Mouse (Mus musculus): ENCODE measurements at regions not wholly inside any gene's neighbourhood (a gene's known extent, or its start where the extent isn't known, plus 50 kb on each side); places are given as distances from the start of the nearest gene placed in this dataset.

DNA sequence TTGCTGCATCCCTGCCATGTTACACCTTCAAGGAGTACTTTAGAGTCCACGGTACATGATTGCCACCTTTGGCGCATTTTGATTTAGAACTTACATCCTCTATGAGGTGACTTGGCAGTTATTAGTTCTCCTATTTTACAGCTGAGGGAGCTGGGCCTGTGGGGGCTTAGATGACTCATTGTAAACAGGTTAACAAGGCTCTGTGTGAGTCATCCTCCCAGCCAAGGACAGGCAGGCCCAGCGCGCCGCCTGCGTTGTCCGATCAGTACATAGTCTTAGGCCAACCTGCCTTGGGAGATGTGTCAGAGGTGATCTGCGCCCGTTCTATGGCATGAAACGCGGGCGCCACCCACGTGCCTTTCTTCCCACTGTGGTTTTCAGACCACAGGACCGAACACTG, 77.9 kb upstream of the Rasgrf1 start:
- H3K27ac ChIP-seq, result no peak overlapping the region
- H3K36me3 ChIP-seq (replicated peaks; ENCODE audit: control insufficient read depth, insufficient read depth, low read depth), result no peaks in the 10 kb centered on the region
- H3K27me3 ChIP-seq (ENCODE audit: control insufficient read depth, insufficient read depth, low read length), result no peaks in the 10 kb centered on the region
- no peak overlapping the region for H3K4me3 ChIP-seq (ENCODE audit: insufficient read depth in 1 of 2, low read depth in 2 of 2, low read length in 2 of 2)
- no peak for TF ChIP-seq EP300 (IDR thresholded peaks at IDR 0.05; ENCODE audit: low read depth)
- no peak for TF ChIP-seq CTCF (IDR thresholded peaks at IDR 0.05; ENCODE audit: low read depth)
- no peaks in the 10 kb centered on the region for H3K9me3 ChIP-seq (ENCODE audit: control insufficient read depth, low read length)
- no peak for ATAC-seq (ENCODE audit: insufficient read depth)
- no peak overlapping the region for H3K4me2 ChIP-seq (ENCODE audit: low read depth)
- no peak for DNase-seq (ENCODE audit: low read depth in 3 of 3, low spot score in 3 of 3)
- WGBS (ENCODE audit: insufficient replicate concordance), result 71% methylated on average over 14 of the region's 14 CpGs
- H3K4me1 ChIP-seq (replicated peaks; ENCODE audit: control insufficient read depth in 2 of 2, insufficient read depth in 2 of 2, low read length in 1 of 2), result no peaks in the 10 kb centered on the region
- no peak overlapping the region for H3K9ac ChIP-seq (replicated peaks)

DNA sequence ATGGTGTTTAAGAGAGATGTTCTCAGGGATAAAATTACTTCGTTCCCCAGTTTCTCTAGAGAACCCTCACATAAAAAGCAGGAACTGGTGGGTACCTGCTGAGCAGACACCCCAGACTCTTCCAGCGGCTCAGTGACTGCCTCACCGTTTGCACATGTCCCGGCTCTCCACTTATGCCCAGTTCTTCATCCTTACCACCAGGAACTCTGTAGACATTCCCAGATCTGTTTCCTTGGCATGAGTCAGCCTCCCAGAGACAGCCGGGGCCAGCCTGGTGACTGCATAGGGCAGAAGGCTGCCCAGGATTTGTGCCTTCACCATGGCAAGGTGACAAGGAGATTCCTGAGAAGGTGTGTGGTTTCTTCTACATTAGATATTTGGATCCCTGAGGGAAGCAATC, 81.6 kb upstream of the Rasgrf1 start:
- H3K9me3 ChIP-seq (ENCODE audit: control insufficient read depth, low read length), result no peaks in the 10 kb centered on the region
- H3K4me1 ChIP-seq (replicated peaks; ENCODE audit: control insufficient read depth in 2 of 2, insufficient read depth in 2 of 2, low read length in 1 of 2), result no peaks in the 10 kb centered on the region
- no peak for ATAC-seq (ENCODE audit: insufficient read depth)
- TF ChIP-seq CTCF (IDR thresholded peaks at IDR 0.05; ENCODE audit: low read depth), result no peak
- TF ChIP-seq EP300 (IDR thresholded peaks at IDR 0.05; ENCODE audit: low read depth), result no peak
- 67% methylated on average over 5 of the region's 5 CpGs for WGBS (ENCODE audit: insufficient replicate concordance)
- no peak overlapping the region for H3K27ac ChIP-seq
- no peak overlapping the region for H3K4me2 ChIP-seq (ENCODE audit: low read depth)
- no peak for DNase-seq (ENCODE audit: low read depth in 3 of 3, low spot score in 3 of 3)
- no peaks in the 10 kb centered on the region for H3K27me3 ChIP-seq (ENCODE audit: control insufficient read depth, insufficient read depth, low read length)
- no peaks in the 10 kb centered on the region for H3K36me3 ChIP-seq (replicated peaks; ENCODE audit: control insufficient read depth, insufficient read depth, low read depth)
- no peak overlapping the region for H3K9ac ChIP-seq (replicated peaks)
- H3K4me3 ChIP-seq (ENCODE audit: insufficient read depth in 1 of 2, low read depth in 2 of 2, low read length in 2 of 2), result no peak overlapping the region

DNA sequence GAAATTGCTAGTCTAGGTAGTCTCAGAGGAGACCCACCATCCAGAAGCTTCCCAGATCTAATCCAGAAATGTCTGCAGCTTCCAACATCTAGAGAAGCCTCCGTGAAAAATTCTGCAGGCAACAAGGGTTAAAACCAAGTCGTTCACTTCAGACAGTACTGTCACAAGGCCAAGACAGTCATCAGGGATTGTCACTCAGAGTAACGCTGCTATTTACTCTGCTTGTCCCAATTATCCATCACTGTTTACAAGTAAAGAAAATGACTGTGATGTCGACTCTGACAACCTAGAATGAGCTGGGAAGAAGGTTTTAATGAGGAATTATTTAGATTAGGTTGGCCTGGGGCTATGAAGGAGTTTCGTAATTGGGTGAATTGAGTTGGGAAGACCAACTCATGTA, 82.1 kb upstream of the Rasgrf1 start:
- WGBS (ENCODE audit: insufficient replicate concordance), result 41% methylated on average over 5 of the region's 5 CpGs
- Histone ChIP-seq H3K4me1 (replicated peaks; ENCODE audit: control insufficient read depth in 2 of 2, insufficient read depth in 2 of 2, low read length in 1 of 2) (no peaks in the 10 kb centered on the region), H3K4me3 (ENCODE audit: insufficient read depth in 1 of 2, low read depth in 2 of 2, low read length in 2 of 2) (no peak overlapping the region), H3K9me3 (ENCODE audit: control insufficient read depth, low read length) (no peaks in the 10 kb centered on the region), H3K27me3 (ENCODE audit: control insufficient read depth, insufficient read depth, low read length) (no peaks in the 10 kb centered on the region), H3K9ac (replicated peaks) (no peak overlapping the region), H3K27ac (no peak overlapping the region), H3K36me3 (replicated peaks; ENCODE audit: control insufficient read depth, insufficient read depth, low read depth) (no peaks in the 10 kb centered on the region), H3K4me2 (ENCODE audit: low read depth) (peak overlapping the region; percentile 34; the same call in 1 of the 2 replicates)
- no peak for ATAC-seq (ENCODE audit: insufficient read depth)
- DNase-seq (ENCODE audit: low read depth in 3 of 3, low spot score in 3 of 3), result no peak
- TF ChIP-seq CTCF (IDR thresholded peaks at IDR 0.05; ENCODE audit: low read depth) (no peak), EP300 (IDR thresholded peaks at IDR 0.05; ENCODE audit: low read depth) (no peak)

DNA sequence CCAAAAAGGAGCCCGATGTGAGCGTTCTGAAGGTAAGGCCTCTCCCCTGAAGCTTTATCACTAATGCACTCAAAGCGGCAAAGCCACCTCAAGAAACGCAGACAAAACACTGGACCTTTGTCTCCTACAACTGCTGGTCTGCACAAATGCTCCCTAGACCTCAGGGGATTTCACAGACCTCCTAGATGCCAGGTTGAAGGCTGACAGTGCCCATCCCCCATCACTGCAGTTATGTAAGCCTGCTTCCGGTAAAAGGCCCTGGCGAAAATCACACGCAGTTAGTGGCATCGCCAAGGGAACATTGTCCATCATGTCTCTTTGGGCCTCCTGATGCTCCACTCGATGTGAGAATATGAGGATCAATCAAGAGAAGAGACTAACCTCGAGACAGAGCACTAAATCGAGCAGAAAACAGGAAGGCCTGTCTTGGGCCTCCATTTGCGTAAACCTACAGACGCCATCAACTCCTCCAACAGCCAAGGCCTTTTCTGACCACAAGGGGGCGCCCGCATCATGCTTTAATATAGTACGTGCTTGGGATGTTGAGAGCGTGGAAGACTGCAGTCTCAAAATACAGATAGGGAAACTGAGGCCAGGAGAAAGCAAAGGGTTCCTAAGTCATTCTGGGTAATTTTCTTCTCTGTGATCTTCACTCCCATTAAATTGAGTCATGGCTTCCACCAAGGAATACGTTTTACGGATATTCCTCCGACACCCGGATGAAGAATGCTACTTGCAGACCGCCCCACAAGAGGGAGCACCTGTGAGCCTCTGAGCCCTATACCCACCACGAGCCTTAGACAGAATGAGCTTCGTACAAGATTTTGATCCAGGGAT, 82.8 kb upstream of the Rasgrf1 start:
- DNase-seq (ENCODE audit: low read depth in 3 of 3, low spot score in 3 of 3) (peak; percentile 19 to 40 (median 31)), ATAC-seq (ENCODE audit: insufficient read depth) (peak; percentile 66)
- H3K27me3 ChIP-seq (ENCODE audit: control insufficient read depth, insufficient read depth, low read length), result no peaks in the 10 kb centered on the region
- H3K27ac ChIP-seq, result no peak overlapping the region
- H3K36me3 ChIP-seq (replicated peaks; ENCODE audit: control insufficient read depth, insufficient read depth, low read depth), result no peaks in the 10 kb centered on the region
- H3K9me3 ChIP-seq (ENCODE audit: control insufficient read depth, low read length), result no peaks in the 10 kb centered on the region
- no peak overlapping the region for H3K9ac ChIP-seq (replicated peaks)
- no peak overlapping the region for H3K4me3 ChIP-seq (ENCODE audit: insufficient read depth in 1 of 2, low read depth in 2 of 2, low read length in 2 of 2)
- peak; percentile 87 for TF ChIP-seq CTCF (IDR thresholded peaks at IDR 0.05; ENCODE audit: low read depth)
- no peak for TF ChIP-seq EP300 (IDR thresholded peaks at IDR 0.05; ENCODE audit: low read depth)
- peak overlapping the region; percentile 34; the same call in 1 of the 2 replicates for H3K4me2 ChIP-seq (ENCODE audit: low read depth)
- no peaks in the 10 kb centered on the region for H3K4me1 ChIP-seq (replicated peaks; ENCODE audit: control insufficient read depth in 2 of 2, insufficient read depth in 2 of 2, low read length in 1 of 2)
- 36% methylated on average over 24 of the region's 24 CpGs for WGBS (ENCODE audit: insufficient replicate concordance)

DNA sequence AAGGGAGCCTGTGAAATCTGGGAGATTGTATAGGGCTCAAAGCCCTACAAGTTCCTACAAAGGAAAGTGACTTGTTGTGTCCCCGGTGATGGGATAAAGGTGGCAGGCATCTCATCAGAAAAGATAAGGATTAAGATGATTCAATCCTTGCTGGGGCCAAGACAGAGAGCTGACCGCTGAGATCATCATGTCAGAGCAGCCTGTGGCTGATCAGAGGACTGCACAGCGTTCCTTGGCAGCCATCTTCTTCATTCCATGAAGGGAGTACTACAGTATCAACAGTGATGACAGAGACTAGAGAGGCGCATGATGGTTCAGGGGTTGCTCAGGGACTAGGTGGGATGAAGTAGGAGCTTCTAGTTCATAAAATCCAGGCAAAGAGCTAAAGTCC, 83.6 kb upstream of the Ankrd34c start:
- no peak for DNase-seq (ENCODE audit: low read depth in 3 of 3, low spot score in 3 of 3)
- Histone ChIP-seq H3K36me3 (replicated peaks; ENCODE audit: control insufficient read depth, insufficient read depth, low read depth) (no peaks in the 10 kb centered on the region), H3K4me3 (ENCODE audit: insufficient read depth in 1 of 2, low read depth in 2 of 2, low read length in 2 of 2) (no peak overlapping the region), H3K9me3 (ENCODE audit: control insufficient read depth, low read length) (no peaks in the 10 kb centered on the region), H3K9ac (replicated peaks) (no peak overlapping the region), H3K27me3 (ENCODE audit: control insufficient read depth, insufficient read depth, low read length) (no peaks in the 10 kb centered on the region), H3K4me1 (replicated peaks; ENCODE audit: control insufficient read depth in 2 of 2, insufficient read depth in 2 of 2, low read length in 1 of 2) (no peaks in the 10 kb centered on the region), H3K4me2 (ENCODE audit: low read depth) (no peak overlapping the region), H3K27ac (no peak overlapping the region)
- ATAC-seq (ENCODE audit: insufficient read depth), result no peak
- TF ChIP-seq CTCF (IDR thresholded peaks at IDR 0.05; ENCODE audit: low read depth) (no peak), EP300 (IDR thresholded peaks at IDR 0.05; ENCODE audit: low read depth) (no peak)
- 69% methylated on average over 4 of the region's 4 CpGs for WGBS (ENCODE audit: insufficient replicate concordance)

Data from liver, embryonic 14.5 days (tissue).